Mouse (Mus musculus): ENCODE measurements at regions not wholly inside any gene's neighbourhood (a gene's known extent, or its start where the extent isn't known, plus 50 kb on each side); places are given as distances from the start of the nearest gene placed in this dataset.

- 81% methylated on average over 2 of the region's 2 CpGs for WGBS
- Histone ChIP-seq H3K27me3 (ENCODE audit: insufficient read depth, poor library complexity, severe bottlenecking) (no peaks in the 10 kb centered on the region), H3K4me1 (no peaks in the 10 kb centered on the region), H3K4me3 (no peak overlapping the region), H3K27ac (no peak overlapping the region), H3K9me3 (no peaks in the 10 kb centered on the region), H3K36me3 (no peaks in the 10 kb centered on the region)
- DNase-seq (ENCODE audit: low spot score): no peak
These were observed 173.1 kb downstream of the Cdh26 start for GRCm38 (mm10) chr2:178603443-178603842.

- no peaks in the 10 kb centered on the region for H3K9me3 ChIP-seq
- no peaks in the 10 kb centered on the region for H3K4me1 ChIP-seq
- no peak for DNase-seq (ENCODE audit: low spot score)
- H3K4me3 ChIP-seq: no peak overlapping the region
- WGBS: 60% methylated on average over 4 of the region's 4 CpGs
- no peak overlapping the region for H3K27ac ChIP-seq
- no peaks in the 10 kb centered on the region for H3K36me3 ChIP-seq
- no peaks in the 10 kb centered on the region for H3K27me3 ChIP-seq (ENCODE audit: insufficient read depth, poor library complexity, severe bottlenecking)
These were observed 176.4 kb downstream of the Cdh26 start for GRCm38 (mm10) chr2:178606733-178607132.

- Histone ChIP-seq H3K4me1 (peaks cover 3% of the 10 kb centered on the region; the same call in 1 of the 2 replicates), H3K4me3 (no peak overlapping the region), H3K9me3 (no peaks in the 10 kb centered on the region), H3K27ac (no peak overlapping the region), H3K27me3 (ENCODE audit: insufficient read depth, poor library complexity, severe bottlenecking) (no peaks in the 10 kb centered on the region), H3K36me3 (no peaks in the 10 kb centered on the region)
- DNase-seq (ENCODE audit: low spot score): no peak
- 65% methylated on average over 18 of the region's 18 CpGs for WGBS
These were observed 180.1 kb downstream of the Cdh26 start for GRCm38 (mm10) chr2:178610211-178610975.

GRCm38 (mm10) chr2:178614761-178615160 is 184.4 kb downstream of the Cdh26 start:
- Histone ChIP-seq H3K36me3 (no peaks in the 10 kb centered on the region), H3K4me3 (no peak overlapping the region), H3K27ac (no peak overlapping the region), H3K4me1 (peaks cover 3% of the 10 kb centered on the region; the same call in 1 of the 2 replicates), H3K27me3 (ENCODE audit: insufficient read depth, poor library complexity, severe bottlenecking) (no peaks in the 10 kb centered on the region), H3K9me3 (no peaks in the 10 kb centered on the region)
- 37% methylated on average over 7 of the region's 7 CpGs for WGBS
- no peak for DNase-seq (ENCODE audit: low spot score)

GRCm38 (mm10) chr2:178622801-178623200 is 192.5 kb downstream of the Cdh26 start:
- H3K9me3 ChIP-seq: no peaks in the 10 kb centered on the region
- no peaks in the 10 kb centered on the region for H3K36me3 ChIP-seq
- H3K27me3 ChIP-seq (ENCODE audit: insufficient read depth, poor library complexity, severe bottlenecking): peaks cover 7% of the 10 kb centered on the region; the same call in 1 of the 2 replicates
- WGBS: 60% methylated on average over 3 of the region's 3 CpGs
- H3K4me1 ChIP-seq: peaks cover 5% of the 10 kb centered on the region
- H3K27ac ChIP-seq: no peak overlapping the region
- no peak overlapping the region for H3K4me3 ChIP-seq
- DNase-seq (ENCODE audit: low spot score): no peak

- 83% methylated on average over 3 of the region's 3 CpGs for WGBS
- peaks cover 7% of the 10 kb centered on the region; the same call in 1 of the 2 replicates for H3K27me3 ChIP-seq (ENCODE audit: insufficient read depth, poor library complexity, severe bottlenecking)
- H3K36me3 ChIP-seq: no peaks in the 10 kb centered on the region
- no peaks in the 10 kb centered on the region for H3K9me3 ChIP-seq
- H3K27ac ChIP-seq: no peak overlapping the region
- H3K4me3 ChIP-seq: no peak overlapping the region
- peaks cover 8% of the 10 kb centered on the region for H3K4me1 ChIP-seq
- DNase-seq (ENCODE audit: low spot score): no peak
These were observed 194.1 kb downstream of the Cdh26 start for GRCm38 (mm10) chr2:178624475-178624874.

- Histone ChIP-seq H3K4me3 (no peak overlapping the region), H3K27ac (no peak overlapping the region), H3K9me3 (no peaks in the 10 kb centered on the region), H3K36me3 (no peaks in the 10 kb centered on the region), H3K27me3 (ENCODE audit: insufficient read depth, poor library complexity, severe bottlenecking) (peaks cover 7% of the 10 kb centered on the region; the same call in 1 of the 2 replicates), H3K4me1 (peaks cover 8% of the 10 kb centered on the region)
- no peak for DNase-seq (ENCODE audit: low spot score)
- WGBS: 79% methylated on average over 1 of the region's 1 CpGs
These were observed 194.6 kb downstream of the Cdh26 start for GRCm38 (mm10) chr2:178624907-178625306.

- Histone ChIP-seq H3K4me1 (peaks cover 25% of the 10 kb centered on the region), H3K4me3 (no peak overlapping the region), H3K9me3 (no peaks in the 10 kb centered on the region), H3K27ac (no peak overlapping the region), H3K27me3 (ENCODE audit: insufficient read depth, poor library complexity, severe bottlenecking) (peaks cover 4% of the 10 kb centered on the region; the same call in 1 of the 2 replicates), H3K36me3 (no peaks in the 10 kb centered on the region)
- WGBS: 21% methylated on average over 7 of the region's 7 CpGs
- no peak for DNase-seq (ENCODE audit: low spot score)
These were observed 199.4 kb downstream of the Cdh26 start for GRCm38 (mm10) chr2:178629756-178630155.

- H3K4me3 ChIP-seq: no peak overlapping the region
- H3K4me1 ChIP-seq: peaks cover 25% of the 10 kb centered on the region
- no peaks in the 10 kb centered on the region for H3K9me3 ChIP-seq
- H3K27me3 ChIP-seq (ENCODE audit: insufficient read depth, poor library complexity, severe bottlenecking): peaks cover 4% of the 10 kb centered on the region; the same call in 1 of the 2 replicates
- H3K36me3 ChIP-seq: no peaks in the 10 kb centered on the region
- DNase-seq (ENCODE audit: low spot score): no peak
- H3K27ac ChIP-seq: no peak overlapping the region
- WGBS: 80% methylated on average over 12 of the region's 12 CpGs
These were observed 200.2 kb downstream of the Cdh26 start for GRCm38 (mm10) chr2:178630511-178630910.

GRCm38 (mm10) chr2:178631336-178631735 is 201.0 kb downstream of the Cdh26 start:
- Histone ChIP-seq H3K36me3 (no peaks in the 10 kb centered on the region), H3K27me3 (ENCODE audit: insufficient read depth, poor library complexity, severe bottlenecking) (peaks cover 4% of the 10 kb centered on the region; the same call in 1 of the 2 replicates), H3K4me1 (peaks cover 25% of the 10 kb centered on the region), H3K9me3 (no peaks in the 10 kb centered on the region), H3K27ac (no peak overlapping the region), H3K4me3 (no peak overlapping the region)
- DNase-seq (ENCODE audit: low spot score): no peak
- WGBS: 59% methylated on average over 3 of the region's 3 CpGs

GRCm38 (mm10) chr2:178631966-178632365 is 201.6 kb downstream of the Cdh26 start:
- Histone ChIP-seq H3K4me1 (peaks cover 25% of the 10 kb centered on the region), H3K9me3 (no peaks in the 10 kb centered on the region), H3K36me3 (no peaks in the 10 kb centered on the region), H3K4me3 (no peak overlapping the region), H3K27ac (no peak overlapping the region), H3K27me3 (ENCODE audit: insufficient read depth, poor library complexity, severe bottlenecking) (peaks cover 4% of the 10 kb centered on the region; the same call in 1 of the 2 replicates)
- DNase-seq (ENCODE audit: low spot score): no peak
- WGBS: 82% methylated on average over 12 of the region's 12 CpGs

- Histone ChIP-seq H3K4me1 (peaks cover 18% of the 10 kb centered on the region), H3K9me3 (no peaks in the 10 kb centered on the region), H3K27ac (no peak overlapping the region), H3K27me3 (ENCODE audit: insufficient read depth, poor library complexity, severe bottlenecking) (no peaks in the 10 kb centered on the region), H3K36me3 (no peaks in the 10 kb centered on the region), H3K4me3 (no peak overlapping the region)
- 86% methylated on average over 13 of the region's 13 CpGs for WGBS
- DNase-seq (ENCODE audit: low spot score): no peak
These were observed 202.7 kb downstream of the Cdh26 start for GRCm38 (mm10) chr2:178632831-178633585.

- no peak for DNase-seq (ENCODE audit: low spot score)
- Histone ChIP-seq H3K9me3 (no peaks in the 10 kb centered on the region), H3K36me3 (no peaks in the 10 kb centered on the region), H3K4me3 (no peak overlapping the region), H3K27me3 (ENCODE audit: insufficient read depth, poor library complexity, severe bottlenecking) (no peaks in the 10 kb centered on the region), H3K27ac (no peak overlapping the region), H3K4me1 (peaks cover 16% of the 10 kb centered on the region; the same call in 1 of the 2 replicates)
- WGBS: 46% methylated on average over 10 of the region's 10 CpGs
These were observed 203.8 kb downstream of the Cdh26 start for GRCm38 (mm10) chr2:178634116-178634515.
